Mouse (Mus musculus) forebrain, embryonic 10.5 days (tissue): ENCODE measurements at regions not wholly inside any gene's neighbourhood (a gene's known extent, or its start where the extent isn't known, plus 50 kb on each side); places are given as distances from the start of the nearest gene placed in this dataset.

Source experiments
- DNase-seq: peaks from one replicate; pipeline ENCODE4 v3.0.0-alpha.2; 2017; ENCODE audit warnings: low spot score; ENCODE audit errors: extremely low spot score
- H3K27ac ChIP-seq: fragments of 300-500 bp; sonication (generic); 2 replicates; pipeline ENCODE4 v1.5.1; 2016; ENCODE audit warnings: mild to moderate bottlenecking
- H3K27me3 ChIP-seq: fragments of 300-500 bp; sonication (generic); 2 replicates; pipeline ENCODE4 v1.6.1; 2016; ENCODE audit warnings: mild to moderate bottlenecking; ENCODE audit not compliant: poor library complexity, severe bottlenecking
- H3K36me3 ChIP-seq: fragments of 300-500 bp; sonication (generic); replicated peaks from 2 replicates; pipeline ENCODE4 v1.6.1; 2016; ENCODE audit warnings: mild to moderate bottlenecking, moderate library complexity
- H3K4me1 ChIP-seq: fragments of 300-500 bp; sonication (generic); 2 replicates; pipeline ENCODE4 v1.6.1; 2016
- H3K4me3 ChIP-seq: fragments of 300-500 bp; sonication (generic); 2 replicates; pipeline ENCODE4 v1.5.1; 2016; ENCODE audit warnings: mild to moderate bottlenecking, moderate library complexity
- H3K9me3 ChIP-seq: fragments of 300-500 bp; sonication (generic); 2 replicates; pipeline ENCODE4 v1.6.1; 2016; ENCODE audit warnings: mild to moderate bottlenecking, moderate library complexity
- WGBS: fragments of 180-500 bp; shearing (Covaris S2); methylation state at CpG from one replicate; pipeline ENCODE4 v1.1.7; 2016; 5-methylcytosine and 5-hydroxymethylcytosine counted together

DNA sequence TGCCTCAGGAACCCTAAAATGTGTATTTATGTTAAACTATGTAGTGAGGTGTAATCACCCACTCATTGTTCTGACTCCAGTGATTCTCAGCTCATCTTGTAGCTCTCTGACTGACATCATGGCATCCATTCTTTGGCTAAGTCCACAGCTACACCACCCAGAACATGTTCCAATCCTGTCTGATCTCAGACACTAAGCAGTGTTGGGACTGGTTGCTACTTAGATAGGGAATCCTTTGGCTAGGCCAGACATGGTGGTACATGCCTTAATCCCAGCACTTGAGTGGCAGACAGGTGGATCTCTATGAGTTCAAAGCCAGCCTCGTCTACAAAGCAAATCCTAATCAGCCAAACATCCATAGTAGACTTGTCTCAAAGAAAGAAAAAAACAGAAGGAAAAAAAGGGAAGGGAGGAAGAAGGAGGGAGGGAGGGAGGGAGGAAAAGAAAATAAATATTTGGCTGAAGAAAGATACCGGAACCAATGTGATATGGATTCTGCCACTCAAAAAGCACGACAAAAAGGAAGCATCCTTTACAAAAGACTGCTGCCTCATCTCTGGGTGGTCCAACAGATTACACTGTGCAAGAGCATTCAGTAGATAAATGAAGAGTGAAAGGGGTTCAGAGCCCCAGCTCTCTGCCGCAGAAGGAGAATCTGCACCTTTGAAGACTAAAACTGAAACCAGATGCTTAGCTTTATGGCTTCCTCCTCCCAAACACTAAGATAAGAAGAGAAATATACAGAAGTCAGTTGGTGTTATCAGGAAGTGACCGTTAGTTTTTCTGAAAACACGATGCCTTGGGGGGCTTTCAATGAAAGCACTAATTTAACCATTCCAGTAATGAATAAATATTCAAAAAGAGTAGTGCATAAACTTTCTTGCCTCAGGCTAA is 51.5 kb upstream of the Med13 start:
- H3K27ac ChIP-seq: no peak overlapping the region
- no peaks in the 10 kb centered on the region for H3K9me3 ChIP-seq
- no peak for DNase-seq
- H3K27me3 ChIP-seq: peaks cover 21% of the 10 kb centered on the region
- 74% methylated on average over 6 of the region's 6 CpGs for WGBS
- no peak overlapping the region for H3K4me3 ChIP-seq
- H3K4me1 ChIP-seq: peaks cover 22% of the 10 kb centered on the region
- H3K36me3 ChIP-seq: no peaks in the 10 kb centered on the region

DNA sequence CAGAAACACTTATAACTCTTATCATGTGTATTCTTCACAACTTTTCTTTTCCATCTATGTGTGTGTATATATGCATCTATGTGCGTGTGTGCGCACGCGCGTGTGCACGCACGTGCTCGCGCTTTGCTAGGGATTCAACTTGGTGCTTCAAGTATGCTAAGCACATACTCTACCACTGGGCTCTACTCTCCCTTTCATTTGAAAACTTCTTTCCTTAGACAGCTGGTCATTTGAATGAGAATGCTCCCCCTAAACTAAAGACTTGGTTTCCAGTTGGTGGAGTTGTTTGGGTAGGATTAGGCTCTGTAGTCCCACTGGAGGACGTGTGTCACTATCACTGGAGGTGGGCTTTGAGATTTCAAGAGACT is 52.2 kb upstream of the Med13 start:
- no peaks in the 10 kb centered on the region for H3K36me3 ChIP-seq
- H3K4me3 ChIP-seq: no peak overlapping the region
- no peak overlapping the region for H3K27ac ChIP-seq
- peaks cover 27% of the 10 kb centered on the region for H3K27me3 ChIP-seq
- DNase-seq: no peak
- 87% methylated on average over 10 of the region's 10 CpGs for WGBS
- no peaks in the 10 kb centered on the region for H3K9me3 ChIP-seq
- peaks cover 22% of the 10 kb centered on the region for H3K4me1 ChIP-seq

DNA sequence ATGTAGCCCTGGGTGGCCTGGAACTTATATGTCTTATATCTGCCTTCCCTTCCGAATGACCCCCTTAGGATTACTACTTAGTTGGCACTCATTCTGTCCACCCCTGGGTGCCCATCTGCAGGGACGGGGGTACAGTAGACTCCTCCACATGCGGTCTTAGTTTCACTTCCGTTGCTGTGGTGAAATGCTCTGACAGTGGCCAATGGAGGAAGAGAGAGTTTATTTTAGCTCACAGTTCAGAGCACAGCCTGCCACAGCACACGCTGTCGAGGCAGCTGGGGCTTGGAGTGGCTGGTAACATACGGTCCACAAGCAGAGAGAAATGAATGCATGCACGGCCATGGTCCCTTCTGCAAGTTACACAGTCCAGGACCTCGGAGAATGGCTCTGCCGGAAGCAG is 53.1 kb upstream of the Med13 start:
- no peaks in the 10 kb centered on the region for H3K9me3 ChIP-seq
- peaks cover 22% of the 10 kb centered on the region for H3K4me1 ChIP-seq
- WGBS: 90% methylated on average over 10 of the region's 10 CpGs
- no peak for DNase-seq
- peaks cover 32% of the 10 kb centered on the region for H3K27me3 ChIP-seq
- no peak overlapping the region for H3K27ac ChIP-seq
- no peak overlapping the region for H3K4me3 ChIP-seq
- H3K36me3 ChIP-seq: no peaks in the 10 kb centered on the region

GRCm38 (mm10) chr11:86412772-86413390 is 55.5 kb upstream of the Med13 start:
- Histone ChIP-seq H3K27ac (no peak overlapping the region), H3K36me3 (no peaks in the 10 kb centered on the region), H3K4me1 (peaks cover 41% of the 10 kb centered on the region), H3K4me3 (no peak overlapping the region), H3K9me3 (no peaks in the 10 kb centered on the region), H3K27me3 (peaks cover 34% of the 10 kb centered on the region)
- 57% methylated on average over 13 of the region's 13 CpGs for whole genome bisulfite sequencing
- DNase-seq: no peak

DNA sequence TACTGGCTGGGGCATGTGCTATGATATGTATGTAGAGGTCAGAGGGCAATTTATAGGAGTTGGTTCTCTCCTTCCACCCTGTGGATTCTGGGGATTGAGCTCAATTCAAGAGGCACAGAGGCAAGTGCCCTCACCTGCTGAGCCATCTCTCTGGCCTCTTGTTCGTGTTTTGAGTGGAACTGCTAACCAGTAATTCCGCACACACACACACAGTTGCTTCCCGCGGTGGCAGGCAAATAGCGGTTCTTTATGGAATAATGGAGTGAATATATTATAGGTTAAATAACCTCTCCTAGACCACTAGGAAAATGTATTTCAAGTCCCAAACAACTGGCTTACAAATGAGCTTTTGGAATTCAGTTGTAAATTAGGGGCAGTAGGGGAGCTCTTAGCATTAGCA is 59.1 kb upstream of the Med13 start:
- H3K36me3 ChIP-seq: no peaks in the 10 kb centered on the region
- DNase-seq: no peak
- 57% methylated on average over 5 of the region's 5 CpGs for WGBS
- peaks cover 57% of the 10 kb centered on the region for H3K27me3 ChIP-seq
- no peak overlapping the region for H3K27ac ChIP-seq
- peaks cover 32% of the 10 kb centered on the region for H3K4me1 ChIP-seq
- H3K4me3 ChIP-seq: no peak overlapping the region
- no peaks in the 10 kb centered on the region for H3K9me3 ChIP-seq

- H3K27me3 ChIP-seq: peaks cover 51% of the 10 kb centered on the region
- WGBS: 74% methylated on average over 6 of the region's 6 CpGs
- no peaks in the 10 kb centered on the region for H3K36me3 ChIP-seq
- no peaks in the 10 kb centered on the region for H3K9me3 ChIP-seq
- DNase-seq: no peak
- H3K4me1 ChIP-seq: peaks cover 28% of the 10 kb centered on the region
- H3K4me3 ChIP-seq: no peak overlapping the region
- no peak overlapping the region for H3K27ac ChIP-seq
Observed at GRCm38 (mm10) chr11:86417164-86417563, 59.8 kb upstream of the Med13 start.

DNA sequence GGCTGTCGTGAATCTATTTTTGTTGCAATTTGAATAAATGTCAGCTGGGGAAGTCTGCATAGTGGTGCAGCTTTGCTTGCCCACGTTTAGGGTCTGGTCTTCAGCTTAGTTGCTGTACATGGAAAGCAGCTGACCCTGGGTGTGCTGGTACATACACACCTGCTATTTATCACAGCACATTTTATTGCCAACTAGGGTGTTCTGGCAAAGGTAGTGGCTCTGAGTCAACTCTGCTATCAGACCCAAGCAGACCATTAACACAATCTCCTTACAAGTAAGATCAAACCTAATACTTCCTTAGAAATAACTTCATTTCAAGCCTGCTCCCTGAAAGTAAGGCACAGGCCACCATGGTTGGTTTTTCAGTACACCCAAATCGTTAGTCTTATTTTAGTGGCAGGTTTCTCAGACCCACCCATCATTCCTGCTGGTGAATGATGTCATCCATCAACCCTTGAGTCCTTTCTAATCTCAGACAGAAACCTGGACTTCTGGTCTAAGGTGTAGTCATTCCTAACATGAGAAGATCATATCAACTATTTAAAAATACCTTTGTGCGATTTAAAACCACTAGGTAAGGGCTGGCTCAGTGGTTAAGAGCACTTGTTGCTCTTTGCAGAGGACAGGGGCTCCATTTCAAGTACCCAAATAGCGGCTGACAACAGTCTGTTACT is 62.5 kb upstream of the Med13 start:
- H3K9me3 ChIP-seq: no peaks in the 10 kb centered on the region
- 88% methylated on average over 5 of the region's 5 CpGs for WGBS
- no peak overlapping the region for H3K4me3 ChIP-seq
- H3K27me3 ChIP-seq: peaks cover 30% of the 10 kb centered on the region
- no peaks in the 10 kb centered on the region for H3K36me3 ChIP-seq
- H3K27ac ChIP-seq: no peak overlapping the region
- DNase-seq: no peak
- H3K4me1 ChIP-seq: peaks cover 19% of the 10 kb centered on the region; the same call in 1 of the 2 replicates

DNA sequence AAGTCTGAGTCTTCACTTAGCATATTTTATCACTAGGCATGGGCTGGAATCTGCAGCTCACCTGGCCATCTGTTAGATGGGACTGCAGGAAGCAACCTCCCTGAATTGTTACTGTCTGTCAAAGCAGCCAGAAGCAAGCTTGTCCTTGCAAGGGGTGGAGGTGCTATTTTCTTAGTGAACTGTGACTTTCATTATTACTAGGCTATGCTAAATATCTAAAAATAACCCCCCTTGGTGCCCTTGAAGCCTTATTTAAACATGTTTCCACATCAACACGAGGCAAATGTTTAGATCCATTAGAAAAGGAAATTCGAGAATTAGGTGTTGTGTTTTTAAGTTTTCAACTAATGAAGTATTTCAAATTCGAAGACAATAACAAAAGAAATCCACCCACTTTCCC is 55.5 kb upstream of the Rnft1 start:
- H3K27ac ChIP-seq: no peak overlapping the region

GRCm38 (mm10) chr11:86430287-86430686 is 54.2 kb upstream of the Rnft1 start:
- H3K36me3 ChIP-seq: no peaks in the 10 kb centered on the region
- H3K9me3 ChIP-seq: no peaks in the 10 kb centered on the region
- WGBS: 86% methylated on average over 2 of the region's 2 CpGs
- H3K27ac ChIP-seq: no peak overlapping the region
- H3K27me3 ChIP-seq: no peaks in the 10 kb centered on the region
- H3K4me1 ChIP-seq: no peaks in the 10 kb centered on the region
- no peak for DNase-seq
- H3K4me3 ChIP-seq: no peak overlapping the region

More for the DNA sequence above, 55.5 kb upstream of the Rnft1 start:
- DNase-seq: no peak
- H3K36me3 ChIP-seq: no peaks in the 10 kb centered on the region
- no peaks in the 10 kb centered on the region for H3K9me3 ChIP-seq
- no peaks in the 10 kb centered on the region for H3K4me1 ChIP-seq
- WGBS: 73% methylated on average over 3 of the region's 3 CpGs
- H3K27me3 ChIP-seq: no peaks in the 10 kb centered on the region
- no peak overlapping the region for H3K4me3 ChIP-seq

- Histone ChIP-seq H3K4me1 (no peaks in the 10 kb centered on the region), H3K9me3 (no peaks in the 10 kb centered on the region), H3K4me3 (no peak overlapping the region), H3K27me3 (0 out of 2 replicates have a peak, but pooled peaks cover 4% of the 10 kb centered on the region), H3K36me3 (no peaks in the 10 kb centered on the region), H3K27ac (no peak overlapping the region)
- 89% methylated on average over 5 of the region's 5 CpGs for whole genome bisulfite sequencing
- no peak for DNase-seq
Observed at GRCm38 (mm10) chr11:86431550-86431949, 52.9 kb upstream of the Rnft1 start.

- WGBS: 88% methylated on average over 8 of the region's 8 CpGs
- peaks cover 9% of the 10 kb centered on the region; the same call in 1 of the 2 replicates for H3K27me3 ChIP-seq
- no peak overlapping the region for H3K4me3 ChIP-seq
- no peak for DNase-seq
- H3K9me3 ChIP-seq: no peaks in the 10 kb centered on the region
- H3K36me3 ChIP-seq: no peaks in the 10 kb centered on the region
- no peaks in the 10 kb centered on the region for H3K4me1 ChIP-seq
- no peak overlapping the region for H3K27ac ChIP-seq
Observed at GRCm38 (mm10) chr11:86434106-86434505, 50.4 kb upstream of the Rnft1 start.
